Mouse (Mus musculus): Measurements from ENCODE around the gene Cdkn1c. TPM values are rescaled to one million over a fixed set of nuclear protein-coding genes. Genes with fewer than 3 reads are reported as not detected.

The Cdkn1c gene
- polyA plus RNA-seq, 1 experiment from 2014 or later = 965 TPM

GRCm38 (mm10) chr7:143495104-143495961 is 34.5 kb upstream of the Cdkn1c start:
- WGBS = 74% methylated on average over 8 of the region's 8 CpGs
- Histone ChIP-seq H3K9ac (no peak overlapping the region), H3K9me3 (replicated peaks) (no peaks in the 10 kb centered on the region)

GRCm38 (mm10) chr7:143493616-143494126 is 32.8 kb upstream of the Cdkn1c start:
- no peaks in the 10 kb centered on the region for H3K4me1 ChIP-seq
- H3K27ac ChIP-seq = no peak overlapping the region
- H3K36me3 ChIP-seq = no peaks in the 10 kb centered on the region
- ATAC-seq (replicated peaks; ENCODE audit: low FRiP score) = no peak
- H3K9me3 ChIP-seq (replicated peaks) = no peaks in the 10 kb centered on the region
- no peak overlapping the region for H3K4me3 ChIP-seq (replicated peaks)
- H3K9ac ChIP-seq = no peak overlapping the region
- H3K27me3 ChIP-seq = peaks cover 21% of the 10 kb centered on the region
- WGBS = 72% methylated on average over 6 of the region's 6 CpGs
- no peak overlapping the region for H3K4me2 ChIP-seq

More at GRCm38 (mm10) chr7:143495104-143495961, 34.5 kb upstream of the Cdkn1c start:
- Histone ChIP-seq H3K36me3 (no peaks in the 10 kb centered on the region), H3K27me3 (peaks cover 29% of the 10 kb centered on the region), H3K27ac (no peak overlapping the region), H3K4me1 (no peaks in the 10 kb centered on the region), H3K4me3 (replicated peaks) (no peak overlapping the region), H3K4me2 (no peak overlapping the region)
- ATAC-seq (replicated peaks; ENCODE audit: low FRiP score) = no peak

- H3K36me3 ChIP-seq = no peaks in the 10 kb centered on the region
- no peak overlapping the region for H3K9ac ChIP-seq
- H3K9me3 ChIP-seq (replicated peaks) = no peaks in the 10 kb centered on the region
- no peak overlapping the region for H3K4me3 ChIP-seq (replicated peaks)
- no peak overlapping the region for H3K27ac ChIP-seq
- ATAC-seq (replicated peaks; ENCODE audit: low FRiP score) = no peak
- H3K4me2 ChIP-seq = no peak overlapping the region
- peaks cover 17% of the 10 kb centered on the region for H3K27me3 ChIP-seq
- WGBS = 85% methylated on average over 6 of the region's 6 CpGs
- H3K4me1 ChIP-seq = no peaks in the 10 kb centered on the region
Observed at GRCm38 (mm10) chr7:143489735-143490134, 28.9 kb upstream of the Cdkn1c start.

- peaks cover 6% of the 10 kb centered on the region for H3K4me1 ChIP-seq
- 16% methylated on average over 6 of the region's 6 CpGs for WGBS
- no peaks in the 10 kb centered on the region for H3K9me3 ChIP-seq (replicated peaks)
- 0 out of 2 replicates have a peak, but pooled peaks cover 4% of the 10 kb centered on the region for H3K27me3 ChIP-seq
- no peaks in the 10 kb centered on the region for H3K36me3 ChIP-seq
- H3K4me3 ChIP-seq (replicated peaks) = no peak overlapping the region
- ATAC-seq (replicated peaks; ENCODE audit: low FRiP score) = peak; percentile 53; the same call in 1 of the 2 replicates
- H3K4me2 ChIP-seq = no peak overlapping the region
- H3K9ac ChIP-seq = no peak overlapping the region
- no peak overlapping the region for H3K27ac ChIP-seq
Observed at GRCm38 (mm10) chr7:143482541-143482940, 21.7 kb upstream of the Cdkn1c start.

- WGBS = 43% methylated on average over 5 of the region's 5 CpGs
- no peak for ATAC-seq (replicated peaks; ENCODE audit: low FRiP score)
- H3K9ac ChIP-seq = no peak overlapping the region
- H3K4me3 ChIP-seq (replicated peaks) = no peak overlapping the region
- no peaks in the 10 kb centered on the region for H3K36me3 ChIP-seq
- no peak overlapping the region for H3K27ac ChIP-seq
- no peak overlapping the region for H3K4me2 ChIP-seq
- H3K27me3 ChIP-seq = 0 out of 2 replicates have a peak, but pooled peaks cover 4% of the 10 kb centered on the region
- H3K4me1 ChIP-seq = peaks cover 6% of the 10 kb centered on the region
- no peaks in the 10 kb centered on the region for H3K9me3 ChIP-seq (replicated peaks)
Observed at GRCm38 (mm10) chr7:143481806-143482387, 21.0 kb upstream of the Cdkn1c start.

- no peak overlapping the region for H3K4me3 ChIP-seq (replicated peaks)
- no peak overlapping the region for H3K4me2 ChIP-seq
- H3K27ac ChIP-seq = no peak overlapping the region
- no peaks in the 10 kb centered on the region for H3K9me3 ChIP-seq (replicated peaks)
- H3K9ac ChIP-seq = no peak overlapping the region
- H3K27me3 ChIP-seq = 0 out of 2 replicates have a peak, but pooled peaks cover 4% of the 10 kb centered on the region
- H3K4me1 ChIP-seq = peaks cover 6% of the 10 kb centered on the region
- ATAC-seq (replicated peaks; ENCODE audit: low FRiP score) = no peak
- 35% methylated on average over 13 of the region's 13 CpGs for WGBS
- H3K36me3 ChIP-seq = no peaks in the 10 kb centered on the region
Observed at GRCm38 (mm10) chr7:143480498-143480897, 19.6 kb upstream of the Cdkn1c start.

GRCm38 (mm10) chr7:143477800-143478199 is 16.9 kb upstream of the Cdkn1c start:
- Histone ChIP-seq H3K4me1 (peaks cover 23% of the 10 kb centered on the region), H3K9ac (no peak overlapping the region), H3K36me3 (no peaks in the 10 kb centered on the region), H3K9me3 (replicated peaks) (no peaks in the 10 kb centered on the region), H3K27ac (no peak overlapping the region), H3K4me3 (replicated peaks) (no peak overlapping the region), H3K27me3 (0 out of 2 replicates have a peak, but pooled peaks cover 4% of the 10 kb centered on the region), H3K4me2 (no peak overlapping the region)
- 85% methylated on average over 5 of the region's 5 CpGs for WGBS
- no peak for ATAC-seq (replicated peaks; ENCODE audit: low FRiP score)

- WGBS = 81% methylated on average over 3 of the region's 3 CpGs
- 0 out of 2 replicates have a peak, but pooled peaks cover 4% of the 10 kb centered on the region for H3K27me3 ChIP-seq
- H3K4me1 ChIP-seq = peaks cover 18% of the 10 kb centered on the region; the same call in 1 of the 2 replicates
- H3K9ac ChIP-seq = no peak overlapping the region
- no peaks in the 10 kb centered on the region for H3K9me3 ChIP-seq (replicated peaks)
- H3K4me3 ChIP-seq (replicated peaks) = no peak overlapping the region
- no peak for ATAC-seq (replicated peaks; ENCODE audit: low FRiP score)
- no peaks in the 10 kb centered on the region for H3K36me3 ChIP-seq
- H3K4me2 ChIP-seq = no peak overlapping the region
- H3K27ac ChIP-seq = no peak overlapping the region
Observed at GRCm38 (mm10) chr7:143476702-143477335, 16.0 kb upstream of the Cdkn1c start.

- Histone ChIP-seq H3K4me3 (replicated peaks) (no peak overlapping the region), H3K36me3 (no peaks in the 10 kb centered on the region), H3K4me1 (peaks cover 18% of the 10 kb centered on the region; the same call in 1 of the 2 replicates), H3K27me3 (0 out of 2 replicates have a peak, but pooled peaks cover under 1% of the 10 kb centered on the region), H3K4me2 (no peak overlapping the region), H3K9ac (no peak overlapping the region), H3K27ac (no peak overlapping the region), H3K9me3 (replicated peaks) (no peaks in the 10 kb centered on the region)
- no peak for ATAC-seq (replicated peaks; ENCODE audit: low FRiP score)
- WGBS = 69% methylated on average over 11 of the region's 11 CpGs
Observed at GRCm38 (mm10) chr7:143475876-143476275, 15.0 kb upstream of the Cdkn1c start.

- H3K4me2 ChIP-seq = 0 out of 2 replicates have a peak overlapping the region, but pooled peaks have one; percentile 34
- WGBS = 26% methylated on average over 10 of the region's 10 CpGs
- ATAC-seq (replicated peaks; ENCODE audit: low FRiP score) = peak; percentile 52; the same call in 1 of the 2 replicates
Observed at GRCm38 (mm10) chr7:143474811-143475210, 14.0 kb upstream of the Cdkn1c start.

GRCm38 (mm10) chr7:143473347-143474101 is 12.7 kb upstream of the Cdkn1c start, which contains the start of gene Slc22a18:
Gene Slc22a18, plus strand, starts transcription at chr7:143473736.
- Histone ChIP-seq H3K4me3 (replicated peaks) (0 out of 2 replicates have a peak within 1 kb of the TSS, but pooled peaks have one; percentile 12), H3K4me1 (peaks cover 24% of the 10 kb centered on the region; the same call in 1 of the 2 replicates), H3K9ac (0 out of 2 replicates have a peak within 1 kb of the TSS, but pooled peaks have one; percentile 27), H3K27ac (no peak within 1 kb of the TSS), H3K36me3 (no peaks in the 10 kb centered on the region), H3K4me2 (peak within 1 kb of the TSS; percentile 34), H3K27me3 (no peaks in the 10 kb centered on the region), H3K9me3 (replicated peaks) (no peaks in the 10 kb centered on the region)
- no peak for ATAC-seq (replicated peaks; ENCODE audit: low FRiP score)
- WGBS = 34% methylated on average over 4 of the region's 4 CpGs

More at GRCm38 (mm10) chr7:143474811-143475210, 14.0 kb upstream of the Cdkn1c start:
- Histone ChIP-seq H3K36me3 (no peaks in the 10 kb centered on the region), H3K9me3 (replicated peaks) (no peaks in the 10 kb centered on the region), H3K27ac (no peak overlapping the region), H3K4me3 (replicated peaks) (no peak overlapping the region), H3K4me1 (peaks cover 19% of the 10 kb centered on the region; the same call in 1 of the 2 replicates), H3K27me3 (no peaks in the 10 kb centered on the region), H3K9ac (no peak overlapping the region)

All from kidney, embryonic 15.5 days (tissue).